Mouse (Mus musculus) spleen, postnatal 10 days (tissue): Measurements from ENCODE around the gene Ppargc1a.
A peak's percentile ranks its signal among the peaks of the same experiment; 100 is the strongest.

Source experiments
- DNase-seq, 2 experiments: peaks; one replicate each; pipeline ENCODE4 v3.0.0; 2021 to 2022; ENCODE audit warnings: low spot score in 2 of 2

Ppargc1a gene

GRCm38 (mm10) chr5:51567659-51568058 lies at the start of gene Ppargc1a:
Gene Ppargc1a, minus strand, starts transcription at chr5:51567726.
- DNase-seq: no peak

DNA sequence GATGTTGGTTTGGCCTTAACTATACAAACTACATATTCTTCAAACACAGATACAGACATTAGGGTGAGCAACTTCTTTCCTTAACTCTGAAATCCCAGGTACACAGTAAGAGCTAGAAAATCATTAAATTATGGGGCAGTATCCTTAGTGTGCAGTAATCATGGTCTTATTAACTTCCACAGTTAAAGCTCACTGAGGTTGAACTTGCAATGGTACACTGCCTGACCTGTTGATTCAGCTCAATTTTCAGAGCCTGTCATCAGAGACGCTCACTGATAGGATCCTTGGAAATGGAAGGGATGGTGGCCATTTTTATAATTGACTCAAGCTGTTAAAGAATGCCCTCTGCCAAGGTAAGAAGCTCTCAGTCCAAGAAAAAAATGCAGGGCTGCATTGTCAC lies 49.4 kb upstream of the Ppargc1a start:
- no peak for DNase-seq

DNA sequence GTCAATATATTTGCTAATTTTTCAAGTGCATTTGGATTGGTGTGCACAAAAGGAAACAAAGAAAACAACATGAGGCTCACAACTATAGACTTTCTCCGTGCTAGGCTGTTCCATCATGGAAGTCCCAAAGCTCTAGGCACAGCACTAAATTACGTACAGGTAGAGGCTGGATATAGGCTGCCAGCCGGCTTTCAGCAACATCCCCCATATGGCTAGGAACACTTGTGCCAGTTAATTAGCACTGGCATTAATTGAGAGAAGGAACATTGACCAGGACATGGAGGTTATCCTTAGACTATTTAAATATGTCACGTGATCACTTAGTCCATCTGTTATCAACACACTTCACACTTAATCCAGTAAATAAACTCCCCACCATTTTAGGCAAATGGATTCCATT lies 44.5 kb upstream of the Ppargc1a start:
- no peak for DNase-seq

DNA sequence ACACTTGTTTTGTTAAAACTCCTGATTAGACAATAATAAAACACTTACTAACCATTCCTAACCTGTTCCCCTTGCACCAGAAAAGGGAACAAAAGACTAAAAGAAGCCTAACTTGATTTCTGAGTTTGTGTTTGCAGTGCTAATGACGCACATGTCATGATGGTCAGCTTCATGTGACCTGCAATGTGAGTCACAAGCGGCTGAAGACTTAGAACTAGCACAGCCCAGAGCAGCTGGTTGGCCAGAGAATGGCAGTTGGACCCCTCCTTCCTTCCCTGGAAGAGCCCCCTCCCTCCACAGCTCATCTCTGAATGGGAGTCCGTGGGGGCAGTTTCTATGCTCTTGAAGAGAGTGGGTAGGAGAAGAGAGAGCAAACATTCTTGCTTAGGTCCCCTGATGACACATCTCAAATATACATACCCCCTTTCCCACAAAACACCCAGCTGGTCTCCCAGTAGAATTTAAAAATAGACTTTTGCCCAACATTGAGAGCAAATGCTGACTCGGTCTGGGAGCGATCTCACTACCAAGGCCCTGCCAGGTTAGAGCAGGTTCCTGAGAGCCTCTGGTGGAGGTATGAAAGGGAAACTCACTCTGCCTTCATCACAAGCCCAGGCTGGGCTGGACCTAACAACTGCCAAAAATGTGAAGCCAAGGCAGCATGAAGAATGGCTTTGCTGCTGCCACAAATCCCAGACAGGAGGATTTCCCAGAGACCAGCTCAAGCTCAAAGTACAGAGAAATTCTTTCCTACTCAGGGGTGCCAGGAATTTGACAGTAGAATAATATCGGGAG lies 40.4 kb upstream of the Ppargc1a start:
- DNase-seq: no peak

DNA sequence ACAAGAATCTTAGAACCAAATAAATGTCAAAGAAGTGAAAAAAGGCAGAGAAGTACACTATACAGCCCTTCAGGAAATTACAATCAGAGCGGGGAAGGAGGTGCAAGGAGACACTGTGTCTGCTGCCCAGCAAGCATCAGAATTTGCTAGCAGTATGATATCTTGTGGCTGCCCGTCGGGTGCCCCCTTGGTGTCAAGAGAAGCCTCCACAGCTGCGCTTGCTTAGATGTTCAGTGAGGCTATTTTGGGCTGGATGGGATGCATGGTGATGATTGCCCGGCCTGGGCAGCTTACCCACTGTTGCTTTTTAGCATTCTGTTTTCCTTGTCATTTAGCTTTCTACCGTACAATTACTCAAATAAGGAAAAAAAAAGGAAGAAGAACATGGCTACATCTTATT lies 32.0 kb upstream of the Ppargc1a start:
- no peak for DNase-seq

DNA sequence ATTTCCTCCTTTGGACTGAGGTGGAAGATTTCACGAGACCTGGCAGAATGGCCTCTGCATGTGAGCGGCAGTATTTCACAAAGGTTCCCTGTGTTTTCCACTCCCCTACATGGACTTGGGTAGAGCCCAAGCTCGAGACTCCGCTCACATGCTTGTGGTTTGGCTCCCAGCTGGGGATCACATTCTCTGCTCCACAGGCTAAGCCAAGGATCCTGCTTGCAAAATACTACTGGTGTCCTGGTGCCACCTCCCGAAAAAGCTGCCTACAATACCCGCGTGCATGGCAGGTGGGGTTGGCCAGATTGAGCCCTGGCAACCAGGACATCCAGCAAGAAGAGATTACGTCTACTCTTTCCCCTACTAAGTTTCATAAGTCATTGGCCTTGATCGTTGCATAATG lies 28.1 kb upstream of the Ppargc1a start:
- no peak for DNase-seq

DNA sequence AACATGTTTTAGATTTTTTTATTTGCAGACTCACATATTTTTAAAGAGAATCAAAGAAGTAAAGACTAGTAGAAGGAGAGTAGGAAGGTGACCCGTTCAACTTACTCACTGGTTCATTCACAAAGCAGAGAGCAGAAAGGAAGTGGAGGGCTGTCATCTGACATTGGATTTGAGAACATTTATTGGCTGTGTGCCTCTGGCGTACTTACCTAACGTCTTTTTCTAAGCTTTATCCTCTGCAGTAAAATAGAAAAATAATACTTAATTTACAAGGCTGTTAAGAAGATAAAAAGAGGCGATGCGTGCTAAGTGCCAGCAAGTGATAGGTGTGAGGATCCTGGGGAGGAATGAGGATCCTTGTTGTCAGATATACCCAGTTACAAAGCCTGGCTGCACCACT lies 24.7 kb upstream of the Ppargc1a start:
- no peak for DNase-seq

- no peak for DNase-seq
Observed at GRCm38 (mm10) chr5:51591537-51592154, 24.1 kb upstream of the Ppargc1a start.

DNA sequence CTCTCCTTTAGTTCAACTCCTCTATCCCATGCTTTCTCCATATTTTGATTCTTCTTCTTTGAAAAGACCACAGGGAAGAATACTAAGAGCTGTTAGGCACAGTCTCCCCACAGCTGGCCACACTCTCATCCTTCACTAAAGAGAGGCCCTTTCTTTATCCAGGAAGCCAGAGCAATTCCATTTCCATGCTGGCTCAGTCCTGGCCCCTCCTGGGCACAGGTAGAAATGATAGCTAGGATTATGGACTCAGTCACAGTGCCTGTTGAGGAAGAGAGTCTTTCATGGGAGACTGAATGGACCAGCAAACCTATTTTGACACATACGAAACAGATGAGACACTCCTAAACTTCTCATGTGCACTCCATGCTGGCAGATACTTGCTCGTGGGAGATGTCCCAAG lies 18.7 kb upstream of the Ppargc1a start:
- no peak for DNase-seq

DNA sequence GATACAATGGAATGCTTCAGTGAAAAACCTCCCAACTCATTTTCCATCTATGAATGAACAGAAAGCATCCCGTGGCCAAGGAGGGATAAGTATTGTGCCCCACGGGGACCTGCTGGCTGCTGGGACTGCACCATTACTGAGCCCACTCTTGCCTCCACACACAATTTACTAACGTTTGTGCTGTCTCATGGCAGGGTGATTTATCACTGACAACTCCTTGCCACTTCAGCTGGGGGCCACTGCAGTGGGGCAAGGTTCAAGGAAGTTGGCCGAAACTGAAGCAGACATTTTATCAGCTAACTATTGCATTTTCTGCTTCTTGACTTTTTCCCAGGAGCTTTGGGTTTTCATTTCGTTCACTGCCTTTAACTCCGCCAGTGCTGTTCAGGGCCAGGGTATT lies 17.5 kb upstream of the Ppargc1a start:
- DNase-seq: no peak

- no peak for DNase-seq
Observed at GRCm38 (mm10) chr5:51584186-51584585, 16.7 kb upstream of the Ppargc1a start.

DNA sequence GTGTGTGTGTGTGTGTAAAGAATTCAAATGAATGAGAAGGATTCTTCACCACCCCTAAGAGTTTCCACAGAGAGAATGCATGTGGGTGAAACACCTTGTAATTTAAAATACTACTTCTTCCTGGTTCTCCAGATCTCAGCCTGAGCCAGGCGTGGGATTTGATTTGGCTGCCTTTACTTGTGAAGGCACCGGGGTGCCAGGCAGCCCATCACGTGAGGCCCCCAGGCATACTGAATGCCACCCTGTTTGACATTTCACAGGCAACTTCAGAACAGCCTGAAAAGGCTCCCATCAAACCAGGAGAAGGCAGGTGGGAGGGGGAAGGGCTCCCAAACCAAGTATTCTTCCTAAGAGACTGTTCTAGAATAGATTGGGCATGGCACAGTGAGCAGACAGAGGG lies 16.1 kb upstream of the Ppargc1a start:
- DNase-seq: no peak

GRCm38 (mm10) chr5:51583030-51583429 lies 15.5 kb upstream of the Ppargc1a start:
- DNase-seq: no peak

GRCm38 (mm10) chr5:51582618-51583017 lies 15.1 kb upstream of the Ppargc1a start:
- DNase-seq: no peak

- DNase-seq: no peak
Observed at GRCm38 (mm10) chr5:51577594-51577993, 10.1 kb upstream of the Ppargc1a start.

- DNase-seq: no peak
Observed at GRCm38 (mm10) chr5:51573770-51574169, 6.2 kb upstream of the Ppargc1a start.

- DNase-seq: no peak
Observed at GRCm38 (mm10) chr5:51568198-51568690, 718 bp upstream of the Ppargc1a start.

- no peak for DNase-seq
Observed at GRCm38 (mm10) chr5:51565672-51566071, 1.9 kb downstream of the Ppargc1a start.

GRCm38 (mm10) chr5:51565038-51565437 lies 2.5 kb downstream of the Ppargc1a start:
- DNase-seq: no peak

DNA sequence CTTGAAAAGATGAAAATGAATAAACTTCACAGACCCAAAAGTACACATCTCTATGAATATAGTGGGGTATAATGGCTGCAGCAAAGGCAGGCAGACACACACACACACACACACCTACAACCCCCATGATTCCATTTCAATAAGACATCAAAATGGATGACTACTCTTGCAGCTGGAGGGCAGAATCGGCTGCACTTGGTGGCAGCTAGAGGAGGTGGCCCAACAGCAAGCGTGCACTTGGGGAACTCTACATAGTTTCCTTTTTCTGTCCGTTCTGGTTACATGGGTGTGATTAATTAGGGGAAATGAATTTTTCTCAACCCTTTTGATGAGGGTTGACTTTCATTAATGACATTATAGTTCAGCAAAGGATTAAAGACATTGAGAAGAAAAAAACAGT lies 4.0 kb downstream of the Ppargc1a start:
- no peak for DNase-seq

DNA sequence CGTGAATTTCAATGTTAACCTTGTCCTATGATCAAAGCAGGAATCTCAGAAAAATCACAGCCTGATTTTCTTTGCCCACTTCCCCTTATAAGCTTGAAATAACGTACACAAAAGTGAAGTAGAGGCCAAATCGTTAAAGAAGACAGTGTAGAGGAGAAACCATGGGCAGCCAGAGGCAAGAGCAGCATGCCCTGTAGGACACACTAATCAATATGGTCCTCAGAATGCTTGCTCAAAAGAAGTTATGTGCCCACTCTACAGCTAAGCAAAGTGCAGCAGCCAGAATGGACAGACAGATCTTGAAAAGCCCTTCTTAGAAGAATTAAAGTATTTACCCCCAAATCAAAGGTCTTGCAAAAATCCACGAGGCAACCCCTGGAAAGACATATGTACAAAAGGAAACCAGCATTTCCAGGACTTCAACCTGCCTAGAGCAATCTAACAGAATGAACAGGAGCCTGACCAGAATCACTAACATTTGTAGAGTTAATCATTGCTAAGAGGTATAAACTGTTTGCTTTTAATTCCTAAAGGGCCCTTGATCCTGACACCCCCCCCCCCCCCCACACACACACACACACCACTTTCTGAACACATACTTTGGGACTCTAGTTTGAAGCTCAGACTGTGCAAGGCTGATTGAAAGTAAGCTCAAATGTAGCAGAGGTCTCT lies 9.8 kb downstream of the Ppargc1a start:
- DNase-seq: no peak

DNA sequence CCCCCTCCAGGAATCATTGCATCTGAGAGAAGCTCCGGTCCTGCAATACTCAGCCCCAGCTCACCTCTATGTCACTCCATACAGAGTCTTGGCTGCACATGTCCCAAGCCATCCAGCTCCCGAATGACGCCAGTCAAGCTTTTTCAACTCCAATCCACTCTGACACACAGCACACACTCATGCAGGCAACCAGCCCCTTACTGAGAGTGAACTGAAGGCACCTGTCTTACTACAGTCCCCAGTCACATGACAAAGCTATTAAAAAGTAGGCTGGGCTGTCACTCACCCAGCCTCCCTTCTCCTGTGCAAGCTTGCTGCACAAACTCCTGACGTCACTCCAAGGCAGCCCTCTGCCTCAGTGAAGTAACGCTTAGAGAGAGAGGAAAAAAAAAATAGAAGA lies 13.9 kb downstream of the Ppargc1a start:
- peak in 1 of 2 experiments; percentile 14 for DNase-seq

DNA sequence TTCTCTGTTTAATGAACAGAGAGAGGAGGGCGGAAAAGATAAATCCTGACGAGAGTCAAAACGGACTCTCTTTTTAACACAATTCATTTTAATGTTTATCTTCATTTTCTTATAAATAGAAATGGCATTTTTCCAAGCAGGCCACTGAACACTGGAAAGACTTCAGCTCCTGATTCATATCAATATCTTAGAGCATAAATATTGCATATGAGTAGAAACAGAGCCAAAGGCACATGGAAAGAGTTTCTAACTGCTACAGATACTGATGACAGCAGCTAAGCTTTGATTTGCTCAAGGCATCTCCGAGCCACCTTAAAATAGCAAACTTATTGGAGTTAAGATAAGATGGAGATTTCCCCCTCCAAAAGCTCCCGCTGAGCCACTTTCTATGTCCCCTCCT lies 14.3 kb downstream of the Ppargc1a start:
- DNase-seq: no peak
